Mouse (Mus musculus) liver, embryonic 14.5 days (tissue): Measurements from ENCODE around the gene Trmt44. TPM values are rescaled to one million over a fixed set of nuclear protein-coding genes. Genes with fewer than 3 reads are reported as not detected.

ENCODE experiments used
- ATAC-seq: fragments of 200-750 bp; cut with Nextera tagmentation; 2 replicates; pipeline ENCODE4 v1.8.0; 2017; ENCODE audit warnings: moderate number of reproducible peaks, mild to moderate bottlenecking, moderate library complexity; ENCODE audit not compliant: insufficient read depth
- DNase-seq, 3 experiments: peaks; one replicate each; pipeline ENCODE4 v3.0.0-alpha.2; 2012 to 2013; ENCODE audit warnings: low read depth in 3 of 3, low spot score in 3 of 3
- H3K27ac ChIP-seq: fragments of 300-500 bp; sonication (generic); 2 replicates; pipeline ENCODE4 v1.5.1; 2014; ENCODE audit warnings: moderate library complexity, mild to moderate bottlenecking, control low read depth, inconsistent platforms
- H3K27me3 ChIP-seq: fragments of 300-500 bp; sonication (generic); 2 replicates; pipeline ENCODE4 v1.6.1; 2014; ENCODE audit warnings: mild to moderate bottlenecking, low read length, moderate library complexity; ENCODE audit not compliant: control insufficient read depth, insufficient read depth
- H3K36me3 ChIP-seq: fragments of 300-500 bp; sonication (generic); replicated peaks from 2 replicates; pipeline ENCODE4 v1.6.1; 2014; ENCODE audit warnings: low read depth; ENCODE audit not compliant: control insufficient read depth, insufficient read depth
- H3K4me1 ChIP-seq, 2 experiments: fragments of 200-500 bp in 1 of 2; fragments of 300-500 bp in 1 of 2; sonication (generic) in 1 of 2; replicated peaks; 2 replicates each; pipeline ENCODE4 v1.6.1; 2012 to 2014; ENCODE audit warnings: antibody characterized with exemption in 1 of 2, inconsistent platforms in 1 of 2, low read length in 1 of 2; ENCODE audit not compliant: control insufficient read depth in 2 of 2, insufficient read depth in 2 of 2
- H3K4me2 ChIP-seq: fragments of 300-500 bp; sonication (generic); 2 replicates; pipeline ENCODE4 v1.6.1; 2014; ENCODE audit warnings: low read depth, mild to moderate bottlenecking, control low read depth, moderate library complexity
- H3K4me3 ChIP-seq, 2 experiments: fragments of 200-500 bp in 1 of 2; fragments of 300-500 bp in 1 of 2; sonication (generic) in 1 of 2; 2 replicates each; pipeline ENCODE4 v1.5.1; 2012 to 2014; ENCODE audit warnings: low read depth in 2 of 2, low read length in 2 of 2, mild to moderate bottlenecking in 2 of 2, control low read depth in 1 of 2, inconsistent platforms in 1 of 2, moderate library complexity in 1 of 2; ENCODE audit not compliant: insufficient read depth in 1 of 2
- H3K9ac ChIP-seq: fragments of 300-500 bp; sonication (generic); replicated peaks from 2 replicates; pipeline ENCODE4 v1.6.1; 2014; ENCODE audit warnings: mild to moderate bottlenecking, control low read depth, moderate library complexity
- H3K9me3 ChIP-seq: fragments of 300-500 bp; sonication (generic); 2 replicates; pipeline ENCODE4 v1.6.1; 2016; ENCODE audit warnings: low read length, mixed read lengths; ENCODE audit not compliant: control insufficient read depth
- CTCF ChIP-seq: IDR thresholded peaks from 2 replicates; pipeline ENCODE4 v1.5.1; 2016; ENCODE audit warnings: antibody characterized with exemption, low read depth, control low read depth
- EP300 ChIP-seq: IDR thresholded peaks from 2 replicates; pipeline ENCODE4 v1.6.1; 2016; ENCODE audit warnings: antibody characterized with exemption, low read depth
- WGBS: fragments of 180-500 bp; shearing (Covaris S2); extraction: QIAGEN DNeasy Blood & Tissue Kit; methylation state at CpG from one replicate; pipeline ENCODE4 v1.1.7; 2014; ENCODE audit not compliant: insufficient replicate concordance; 5-methylcytosine and 5-hydroxymethylcytosine counted together
- polyA plus RNA-seq, 2 experiments: library from polyadenylated mRNA; depleted of rRNA in 1 of 2; stranded (reverse) in 1 of 2; unstranded in 1 of 2; fragments of >200 nt; fragmentation: Nextera tagmentation in 1 of 2; extraction: Ambion mirVana in 1 of 2; gene quantifications; 2 replicates each; pipeline versions ENCODE4 v1.2.1 to v1.2.3; 2012 to 2014

Gene Trmt44
- polyA plus RNA-seq, 2 experiments = 2.0 to 2.3 TPM

GRCm38 (mm10) chr5:35607784-35608183 lies 32.9 kb upstream of the Trmt44 start:
- H3K4me3 ChIP-seq = no peak overlapping the region
- H3K9ac ChIP-seq = no peak overlapping the region
- no peaks in the 10 kb centered on the region for H3K4me1 ChIP-seq
- DNase-seq (no peak), ATAC-seq (no peak)
- no peak for TF ChIP-seq CTCF
- TF ChIP-seq EP300 = no peak
- H3K27ac ChIP-seq = no peak overlapping the region
- no peaks in the 10 kb centered on the region for H3K9me3 ChIP-seq
- WGBS = 63% methylated on average over 7 of the region's 7 CpGs
- no peak overlapping the region for H3K4me2 ChIP-seq
- H3K27me3 ChIP-seq = no peaks in the 10 kb centered on the region
- H3K36me3 ChIP-seq = no peaks in the 10 kb centered on the region

- Histone ChIP-seq H3K9ac (no peak overlapping the region), H3K27ac (no peak overlapping the region), H3K27me3 (no peaks in the 10 kb centered on the region), H3K4me3 (no peak overlapping the region), H3K9me3 (no peaks in the 10 kb centered on the region), H3K4me1 (no peaks in the 10 kb centered on the region), H3K36me3 (no peaks in the 10 kb centered on the region), H3K4me2 (no peak overlapping the region)
- 69% methylated on average over 7 of the region's 7 CpGs for WGBS
- ATAC-seq = no peak
- no peak for DNase-seq
- TF ChIP-seq EP300 (no peak), CTCF (no peak)
Measured at GRCm38 (mm10) chr5:35606800-35607199, 31.9 kb upstream of the Trmt44 start.

- Histone ChIP-seq H3K4me2 (no peak overlapping the region), H3K9me3 (no peaks in the 10 kb centered on the region), H3K27ac (no peak overlapping the region), H3K36me3 (no peaks in the 10 kb centered on the region), H3K27me3 (no peaks in the 10 kb centered on the region), H3K4me3 (no peak overlapping the region), H3K4me1 (no peaks in the 10 kb centered on the region), H3K9ac (no peak overlapping the region)
- 48% methylated on average over 7 of the region's 7 CpGs for WGBS
- ATAC-seq (no peak), DNase-seq (no peak)
- TF ChIP-seq EP300 = no peak
- TF ChIP-seq CTCF = no peak
Measured at GRCm38 (mm10) chr5:35605355-35605754, 30.5 kb upstream of the Trmt44 start.

GRCm38 (mm10) chr5:35601526-35601925 lies 26.7 kb upstream of the Trmt44 start:
- no peak for TF ChIP-seq CTCF
- no peak for TF ChIP-seq EP300
- Histone ChIP-seq H3K27ac (no peak overlapping the region), H3K4me2 (no peak overlapping the region), H3K9ac (no peak overlapping the region), H3K9me3 (no peaks in the 10 kb centered on the region), H3K27me3 (no peaks in the 10 kb centered on the region), H3K4me1 (no peaks in the 10 kb centered on the region), H3K36me3 (no peaks in the 10 kb centered on the region), H3K4me3 (no peak overlapping the region)
- 72% methylated on average over 8 of the region's 8 CpGs for WGBS
- no peak for ATAC-seq
- no peak for DNase-seq

- Histone ChIP-seq H3K4me1 (no peaks in the 10 kb centered on the region), H3K9me3 (no peaks in the 10 kb centered on the region), H3K4me3 (no peak overlapping the region), H3K4me2 (no peak overlapping the region), H3K27ac (no peak overlapping the region), H3K36me3 (no peaks in the 10 kb centered on the region), H3K9ac (no peak overlapping the region), H3K27me3 (no peaks in the 10 kb centered on the region)
- TF ChIP-seq CTCF (no peak), EP300 (no peak)
- DNase-seq = no peak
- ATAC-seq = no peak
- WGBS = 70% methylated on average over 11 of the region's 11 CpGs
Measured at GRCm38 (mm10) chr5:35600233-35600632, 25.4 kb upstream of the Trmt44 start.
